Mouse (Mus musculus) spleen, embryonic (tissue): Measurements from ENCODE around the gene Psmc5.

Experiments used
- CTCF ChIA-PET: fragments of 350-600 bp; sonication (Branson Sonifier 250); formaldehyde crosslinking; loops from one replicate; lab custom pipeline; 2022; lab: Charles Lee

Gene Psmc5

GRCm38 (mm10) chr11:106305348-106306064 lies 49.6 kb downstream of the Psmc5 start:
- CTCF ChIA-PET, result no interaction called here

- CTCF ChIA-PET, result interaction anchor here (0.7 kb wide), 1 partner anchor 93 kb away, joined by 6 read pairs; no protein-coding TSS in a partner anchor
Observed at GRCm38 (mm10) chr11:106306065-106306385, 50.1 kb downstream of the Psmc5 start.

- CTCF ChIA-PET, result interaction anchor here (0.7 to 1.2 kb wide), 2 partner anchors 16 to 92 kb away, joined by 3 to 6 read pairs; no protein-coding TSS in a partner anchor
Observed at GRCm38 (mm10) chr11:106306758-106307157, 50.8 kb downstream of the Psmc5 start.

GRCm38 (mm10) chr11:106307432-106307831 lies 51.5 kb downstream of the Psmc5 start:
- CTCF ChIA-PET, result interaction anchor here (0.7 to 1.3 kb wide), 4 partner anchors 9 to 361 kb away, joined by 3 to 10 read pairs (median 6); no protein-coding TSS in a partner anchor

- CTCF ChIA-PET, result interaction anchor here (0.7 to 1.3 kb wide), 3 partner anchors 8 to 26 kb away, joined by 6 to 10 read pairs (median 6); no protein-coding TSS in a partner anchor
Observed at GRCm38 (mm10) chr11:106308162-106308561, 52.2 kb downstream of the Psmc5 start.

- CTCF ChIA-PET, result no interaction called here
Observed at GRCm38 (mm10) chr11:106310123-106310522, 54.2 kb downstream of the Psmc5 start.
